Mouse (Mus musculus): ENCODE data around the gene Nmnat1.

- TF ChIP-seq CTCF (IDR thresholded peaks at IDR 0.05; ENCODE audit: control insufficient read depth, insufficient read depth, low read length) (no peak), POLR2A (IDR thresholded peaks at IDR 0.05; ENCODE audit: borderline replicate concordance, control insufficient read depth, low read depth, low read length) (no peak)
Measured at GRCm38 (mm10) chr4:149458526-149458925, 26.5 kb downstream of the Nmnat1 start.

Measured in bone marrow, adult 2 months (tissue).